Mouse (Mus musculus): ENCODE measurements around the gene Ints1.

The Ints1 gene

GRCm38 (mm10) chr5:139801231-139801630 is 25.8 kb upstream of the Ints1 start:
- no peak for DNase-seq (ENCODE audit: extremely low read depth, low read depth, low spot score)

DNA sequence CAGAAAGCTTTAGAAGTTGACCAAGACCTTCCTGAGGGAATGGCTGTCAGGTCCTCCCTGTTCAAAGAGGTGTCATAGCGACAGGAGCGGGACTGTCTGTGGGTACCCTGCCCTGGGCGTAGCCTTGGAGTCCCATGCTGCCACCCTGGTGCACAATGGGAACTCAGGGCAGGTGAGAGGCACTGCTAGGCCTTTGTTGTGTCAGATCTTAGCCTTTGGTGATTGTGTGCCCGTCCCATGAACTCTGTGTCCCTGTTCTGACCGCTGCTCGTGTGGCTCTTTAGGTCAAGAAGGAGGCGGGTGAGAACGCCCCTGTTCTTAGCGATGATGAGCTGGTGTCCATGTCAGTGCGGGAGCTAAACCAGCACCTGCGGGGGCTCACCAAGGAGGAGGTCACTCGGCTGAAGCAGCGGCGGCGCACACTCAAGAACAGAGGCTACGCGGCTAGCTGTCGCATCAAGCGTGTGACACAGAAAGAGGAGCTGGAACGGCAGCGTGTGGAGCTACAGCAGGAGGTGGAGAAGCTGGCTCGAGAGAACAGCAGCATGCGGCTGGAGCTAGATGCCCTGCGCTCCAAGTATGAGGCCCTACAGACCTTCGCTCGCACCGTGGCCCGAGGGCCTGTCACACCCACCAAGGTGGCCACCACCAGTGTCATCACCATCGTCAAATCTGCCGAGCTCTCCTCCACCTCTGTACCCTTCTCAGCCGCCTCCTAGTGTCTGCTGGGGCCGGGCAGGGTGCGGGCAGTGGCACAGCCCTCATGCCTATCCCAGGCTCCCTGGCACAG is 24.5 kb upstream of the Ints1 start:
- DNase-seq (ENCODE audit: extremely low read depth, low read depth, low spot score): no peak

GRCm38 (mm10) chr5:139799041-139799440 is 23.6 kb upstream of the Ints1 start:
- no peak for DNase-seq (ENCODE audit: extremely low read depth, low read depth, low spot score)

DNA sequence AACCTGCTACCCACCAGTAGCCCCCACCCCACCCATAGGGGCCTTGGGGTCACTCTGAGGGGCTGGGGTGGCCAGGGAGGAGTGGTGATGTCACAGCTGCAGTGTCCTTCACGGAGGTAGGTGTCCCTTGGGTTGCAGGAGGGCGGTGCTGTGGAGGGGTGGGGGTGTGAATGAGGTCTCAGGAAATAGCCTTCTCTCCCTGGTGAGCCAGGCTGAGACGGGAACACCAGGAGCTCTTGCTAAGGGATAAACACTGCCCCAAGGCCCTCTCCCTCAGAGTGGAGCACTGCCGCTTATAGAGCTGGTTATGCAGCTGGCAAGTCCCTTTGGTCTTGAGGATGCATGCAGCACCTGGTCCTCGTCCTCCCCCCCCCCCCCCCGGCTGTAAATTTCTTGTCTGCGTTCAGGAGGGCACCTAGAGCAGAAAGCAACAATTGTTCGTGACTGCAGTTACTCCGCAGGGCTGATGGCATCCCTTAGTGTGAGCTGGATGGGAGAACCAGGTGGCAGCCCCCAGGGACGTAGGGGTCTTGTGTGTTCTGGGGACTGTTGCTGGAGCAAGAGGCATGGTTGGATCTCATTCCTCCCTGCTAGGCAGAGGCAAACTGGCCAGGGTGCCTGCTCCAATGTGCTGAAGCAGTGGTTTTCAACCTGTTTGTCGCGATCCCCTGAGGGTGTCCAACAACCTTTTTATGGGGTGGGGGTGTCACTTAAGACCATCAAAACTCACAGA is 22.9 kb upstream of the Ints1 start:
- DNase-seq (ENCODE audit: extremely low read depth, low read depth, low spot score): no peak

DNA sequence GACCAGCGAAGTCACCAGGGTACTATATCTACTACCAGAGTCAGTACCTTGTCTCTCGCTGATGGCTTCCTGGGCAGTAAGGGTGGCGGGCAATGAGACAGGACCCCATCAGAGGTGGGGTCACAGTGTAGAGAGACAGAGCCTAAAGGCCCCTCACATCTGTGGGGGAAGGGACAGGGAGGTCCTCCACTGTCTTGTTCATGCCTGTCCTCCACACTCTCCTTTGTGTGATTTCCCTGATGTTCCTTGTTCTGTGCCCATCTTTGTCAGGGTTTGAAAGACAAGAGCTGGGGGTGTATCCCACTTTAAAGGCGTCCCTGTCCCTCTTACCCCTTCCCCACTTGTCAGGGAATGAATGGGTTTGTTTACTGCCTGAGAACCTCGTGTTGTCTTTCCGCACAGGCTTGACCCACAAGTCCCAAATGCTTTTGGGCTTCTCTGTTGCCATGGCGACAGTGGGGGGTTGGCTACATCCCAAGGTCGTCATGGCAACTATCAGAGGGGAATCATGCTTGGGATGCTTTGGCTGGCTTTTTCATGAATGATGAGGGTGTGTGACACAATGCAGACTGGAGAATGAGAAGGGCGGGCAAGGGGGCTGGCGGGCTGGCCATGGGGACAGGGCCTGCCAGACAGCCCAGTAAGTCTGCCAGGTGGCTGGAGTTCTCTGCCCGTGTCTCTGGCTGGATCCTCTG is 22.1 kb upstream of the Ints1 start:
- no peak for DNase-seq (ENCODE audit: extremely low read depth, low read depth, low spot score)

DNA sequence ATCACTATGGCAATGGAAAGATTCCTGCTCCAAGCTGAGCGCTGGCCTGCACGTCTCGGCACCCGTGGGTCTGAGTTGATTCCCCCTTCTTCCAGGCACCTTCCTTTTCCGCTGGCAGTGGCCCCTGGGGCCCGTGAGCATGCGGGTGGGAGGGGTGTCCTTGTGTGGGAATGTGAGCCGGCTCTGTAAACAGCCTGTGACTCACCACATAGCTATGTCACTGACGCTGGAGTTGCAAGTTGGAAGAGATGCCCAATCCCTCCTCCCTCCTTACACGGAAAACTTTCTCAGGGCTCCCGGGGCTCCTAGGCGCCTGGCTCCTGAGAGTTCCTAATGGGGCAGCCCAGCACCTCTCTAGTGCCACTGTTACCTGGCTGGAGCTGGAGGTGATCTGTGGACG is 21.4 kb upstream of the Ints1 start:
- DNase-seq (ENCODE audit: extremely low read depth, low read depth, low spot score): peak; percentile 50

- DNase-seq (ENCODE audit: extremely low read depth, low read depth, low spot score): no peak
These were observed 20.6 kb upstream of the Ints1 start for GRCm38 (mm10) chr5:139796001-139796620.

GRCm38 (mm10) chr5:139794938-139795337 is 19.5 kb upstream of the Ints1 start:
- no peak for DNase-seq (ENCODE audit: extremely low read depth, low read depth, low spot score)

DNA sequence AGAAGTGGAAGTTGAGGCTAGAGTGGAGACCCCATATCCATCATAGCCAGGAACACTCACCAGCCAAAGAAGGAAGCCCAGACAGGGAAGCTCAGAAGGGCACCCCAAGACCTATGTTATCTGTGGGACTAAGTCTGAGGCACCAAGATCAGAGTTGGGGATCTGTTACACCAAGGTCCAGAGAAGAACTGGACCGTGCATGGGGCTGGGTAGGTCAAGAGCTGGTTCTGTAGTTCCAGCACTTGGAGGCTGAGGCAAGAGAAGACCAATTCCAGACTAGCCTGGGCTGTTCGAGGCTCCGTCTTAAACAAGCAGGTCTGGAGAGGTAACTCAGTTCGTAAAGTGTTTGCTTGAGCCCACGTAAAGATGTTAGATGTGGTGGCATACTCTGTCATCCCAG is 18.7 kb upstream of the Ints1 start:
- no peak for DNase-seq (ENCODE audit: extremely low read depth, low read depth, low spot score)

GRCm38 (mm10) chr5:139793338-139794089 is 18.0 kb upstream of the Ints1 start:
- no peak for DNase-seq (ENCODE audit: extremely low read depth, low read depth, low spot score)

GRCm38 (mm10) chr5:139792966-139793337 is 17.5 kb upstream of the Ints1 start:
- no peak for DNase-seq (ENCODE audit: extremely low read depth, low read depth, low spot score)

- DNase-seq (ENCODE audit: extremely low read depth, low read depth, low spot score): no peak
These were observed 16.8 kb upstream of the Ints1 start for GRCm38 (mm10) chr5:139792159-139792775.

DNA sequence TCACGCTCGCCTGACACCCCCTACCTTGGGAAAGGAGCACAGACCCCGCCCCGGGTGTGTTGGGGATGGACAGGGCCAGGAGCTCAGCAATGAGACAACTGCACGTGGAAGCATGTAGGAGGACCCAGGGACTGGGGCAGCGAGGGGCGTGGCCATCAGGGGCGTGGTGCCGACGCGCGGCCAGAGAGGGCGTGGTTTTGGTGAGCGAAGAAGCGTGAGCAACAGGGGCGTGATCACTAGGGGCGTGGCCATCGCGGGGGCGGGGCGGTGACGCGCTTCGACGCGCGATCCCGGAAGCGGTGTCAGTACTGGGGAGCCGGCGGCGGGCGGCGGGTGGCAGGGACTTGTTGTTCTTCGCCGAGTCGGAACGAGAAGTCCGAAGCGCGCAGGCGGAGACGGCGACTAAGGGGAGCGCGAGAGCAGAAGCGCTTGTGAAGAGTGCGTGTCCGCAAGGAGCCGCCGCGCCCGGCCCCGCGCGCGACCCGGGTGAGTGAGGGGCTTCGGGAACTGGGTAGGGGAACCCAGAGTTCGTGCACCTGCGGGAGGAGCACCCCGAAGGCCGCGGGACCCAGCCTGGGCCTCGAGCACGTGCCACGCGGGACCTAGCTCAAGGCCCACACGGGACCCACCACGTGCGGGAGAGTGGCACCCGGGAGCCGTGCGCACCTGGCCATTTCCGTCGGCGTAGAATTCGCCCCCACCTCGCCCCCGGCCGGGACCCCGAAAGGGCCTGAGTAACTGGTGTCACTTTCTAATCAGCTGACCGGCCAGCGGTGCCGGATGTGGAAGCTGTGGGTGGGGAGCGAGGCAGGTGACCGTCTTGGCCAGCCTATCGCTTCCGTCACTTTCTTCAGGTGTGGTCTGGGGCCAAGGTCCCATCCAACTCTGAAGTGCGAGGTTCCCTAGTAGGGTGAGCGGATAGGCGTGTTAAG is 16.0 kb upstream of the Ints1 start, which contains the start of gene Mafk:
Mafk (plus strand) TSS at position 287 of the 932 bp plus-strand sequence.
- DNase-seq (ENCODE audit: extremely low read depth, low read depth, low spot score): no peak

- DNase-seq (ENCODE audit: extremely low read depth, low read depth, low spot score): no peak
These were observed 14.0 kb upstream of the Ints1 start for GRCm38 (mm10) chr5:139789466-139789865.

DNA sequence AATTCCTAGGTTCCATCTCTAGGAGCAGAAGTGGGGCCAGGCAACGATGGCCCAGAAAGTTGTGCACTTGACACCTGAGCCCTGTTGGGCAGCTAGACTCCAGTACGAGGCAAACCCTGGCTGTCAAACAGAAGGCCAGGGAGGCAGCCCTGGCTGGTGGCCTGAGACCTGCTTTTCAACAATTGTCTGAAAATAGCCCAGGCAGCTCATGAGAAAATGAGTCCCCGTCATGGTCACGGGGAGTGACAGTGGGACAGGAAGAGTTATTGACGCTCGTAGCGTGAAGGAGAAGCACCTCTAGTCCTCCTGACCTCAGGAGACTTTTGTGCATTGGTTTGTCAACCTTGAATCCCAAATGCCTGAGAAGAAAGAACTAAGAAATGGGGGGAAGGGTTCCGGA is 5.9 kb upstream of the Ints1 start:
- DNase-seq (ENCODE audit: extremely low read depth, low read depth, low spot score): no peak

DNA sequence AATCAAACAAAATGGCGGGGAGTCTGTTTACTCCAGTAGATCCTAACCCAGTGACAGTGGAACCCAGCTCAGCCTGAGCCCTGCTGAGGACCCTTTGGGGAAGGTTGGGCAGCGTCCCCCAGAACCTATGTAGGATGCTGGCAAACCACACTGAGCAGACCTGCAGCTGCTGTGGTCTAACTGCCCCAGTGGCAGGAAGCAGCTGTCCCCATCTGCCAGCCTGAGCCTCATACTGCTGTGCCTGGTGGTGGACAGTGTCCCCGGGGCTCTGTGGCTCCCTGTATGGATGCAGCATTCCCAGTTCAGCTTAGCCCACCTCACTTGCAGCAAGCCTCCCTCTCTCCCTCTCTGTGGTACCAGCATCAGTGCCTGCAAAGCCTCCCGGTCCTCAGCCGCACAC is 1.5 kb upstream of the Ints1 start:
- DNase-seq (ENCODE audit: extremely low read depth, low read depth, low spot score): no peak

GRCm38 (mm10) chr5:139768216-139768615 is 7.3 kb downstream of the Ints1 start:
- DNase-seq (ENCODE audit: extremely low read depth, low read depth, low spot score): no peak

GRCm38 (mm10) chr5:139764296-139764695 is 11.2 kb downstream of the Ints1 start:
- no peak for DNase-seq (ENCODE audit: extremely low read depth, low read depth, low spot score)

- no peak for DNase-seq (ENCODE audit: extremely low read depth, low read depth, low spot score)
These were observed 17.4 kb downstream of the Ints1 start for GRCm38 (mm10) chr5:139758096-139758495.

Measured in fat pad, adult 2 months (tissue).